Mouse (Mus musculus): Measurements from ENCODE around the gene Golm1.

Gene Golm1

DNA sequence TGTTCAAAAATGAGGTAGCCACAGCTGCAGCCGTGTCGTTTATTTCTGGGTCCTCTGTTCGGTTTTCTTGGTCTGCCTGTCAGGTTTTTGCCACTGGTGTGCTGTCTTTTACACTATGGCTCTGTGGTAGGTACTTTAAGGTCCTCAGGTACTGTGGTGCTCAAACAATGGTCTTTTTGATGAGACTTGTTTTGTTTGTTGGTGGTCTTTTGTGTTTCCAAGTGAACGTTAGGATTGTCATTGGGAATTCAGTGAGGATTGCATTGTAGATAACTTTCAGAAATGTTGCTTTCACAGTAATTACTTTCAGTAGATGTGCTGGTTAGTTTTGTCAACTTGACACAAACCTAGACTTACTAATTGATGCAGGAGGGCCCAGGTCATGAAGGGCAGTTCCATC is 85.9 kb downstream of the Golm1 start:
- no peak for TF ChIP-seq GATA4 (IDR thresholded peaks at IDR 0.05; ENCODE audit: insufficient replicate concordance, low read length)

DNA sequence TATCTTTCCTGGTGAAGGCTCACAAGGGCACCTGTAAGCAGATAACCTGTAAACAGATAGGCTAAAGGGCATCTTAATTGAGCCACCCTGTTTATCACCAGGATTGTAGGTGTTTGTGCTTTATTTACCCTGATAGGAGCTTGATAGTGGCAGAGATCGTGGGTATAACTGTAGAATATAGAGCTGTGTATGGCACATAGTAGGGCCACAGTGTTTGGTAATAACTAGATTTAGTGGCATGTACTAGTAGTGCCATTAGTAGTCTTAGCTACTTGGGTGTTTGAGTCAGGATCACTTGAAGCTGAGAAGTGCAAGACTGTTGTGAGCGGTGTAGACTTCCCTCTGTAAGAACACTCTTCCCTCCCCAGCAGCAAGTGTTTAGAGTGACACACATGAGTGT is 88.4 kb downstream of the Golm1 start:
- no peak for TF ChIP-seq GATA4 (IDR thresholded peaks at IDR 0.05; ENCODE audit: insufficient replicate concordance, low read length)

DNA sequence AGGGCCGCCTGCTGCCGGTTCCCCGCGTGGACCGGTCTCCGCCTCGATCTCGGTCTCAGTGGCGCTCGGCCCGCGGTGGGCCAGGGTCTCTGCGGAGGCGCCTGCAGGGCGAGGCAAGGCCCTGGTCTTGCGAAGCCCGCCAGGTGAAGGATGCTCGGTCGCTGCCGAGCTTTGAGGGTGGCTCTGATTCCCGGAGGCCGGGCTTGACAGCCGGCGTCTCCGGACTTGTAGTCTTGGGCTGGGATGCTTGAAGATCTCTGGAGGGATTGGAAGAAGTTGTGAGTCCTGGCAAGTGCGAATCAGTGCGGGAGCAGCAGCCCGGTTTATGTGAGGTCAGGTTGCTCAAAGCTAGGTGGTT is 90.0 kb downstream of the Golm1 start:
- TF ChIP-seq GATA4 (IDR thresholded peaks at IDR 0.05; ENCODE audit: insufficient replicate concordance, low read length): no peak

DNA sequence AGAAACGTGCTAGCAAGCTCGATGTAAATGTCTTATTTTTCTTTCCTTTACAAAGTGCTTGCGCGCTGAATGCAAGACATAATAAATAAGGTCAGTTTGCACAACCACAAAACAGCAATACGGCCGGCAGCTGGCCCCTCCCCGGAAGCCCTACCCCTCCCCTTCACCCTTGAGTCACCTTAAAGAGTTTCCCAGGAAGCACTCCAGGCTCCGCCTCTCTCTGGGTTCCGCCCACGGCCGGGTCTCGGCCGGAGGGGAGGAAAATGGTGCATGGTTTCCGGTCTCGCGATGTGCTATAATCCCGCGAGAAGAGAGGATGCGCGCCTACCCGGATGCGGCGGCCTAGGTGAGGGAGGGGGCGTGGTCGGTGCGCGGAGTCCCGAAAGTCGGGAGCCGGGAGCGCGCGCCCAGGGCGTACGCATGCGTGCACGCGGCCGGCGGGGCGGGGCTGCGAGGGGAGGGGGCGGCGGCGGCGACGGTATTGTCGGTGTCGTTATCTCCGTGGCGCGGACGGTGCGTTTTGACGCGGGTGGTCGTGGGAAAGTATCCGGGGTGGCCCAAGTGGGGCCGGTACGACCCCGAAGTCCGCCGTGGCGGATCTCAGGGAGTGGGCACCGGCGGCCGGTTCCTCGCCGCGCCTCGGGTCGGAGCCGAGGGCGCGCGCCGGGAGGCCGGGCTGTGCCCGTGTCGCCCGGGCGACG is 90.5 kb downstream of the Golm1 start, which contains the start of the genes Agtpbp1 and Naa35:
TSS of gene Agtpbp1 (minus strand) at position 281 of the 701 bp plus-strand sequence.
TSS of gene Naa35 (plus strand) at position 313 of the 701 bp plus-strand sequence.
- peak; percentile 35; the same call in 1 of the 2 replicates for TF ChIP-seq GATA4 (IDR thresholded peaks at IDR 0.05; ENCODE audit: insufficient replicate concordance, low read length)

Data from liver, adult (tissue).